Mouse (Mus musculus) stomach, postnatal 0 days (tissue): Measurements from ENCODE around the gene Deaf1. TPM values are rescaled to one million over a fixed set of nuclear protein-coding genes. Genes with fewer than 3 reads are reported as not detected.

Experiments used
- ATAC-seq: fragments of 200-750 bp; cut with Nextera tagmentation; 2 replicates; pipeline ENCODE4 v1.8.0; 2017; ENCODE audit not compliant: low FRiP score, low TSS enrichment
- DNase-seq: peaks from one replicate; pipeline ENCODE4 v3.0.0-alpha.2; 2016; ENCODE audit warnings: low spot score
- H3K27ac ChIP-seq: fragments of 300-500 bp; sonication (generic); replicated peaks from 2 replicates; pipeline ENCODE4 v1.5.1; 2014; ENCODE audit warnings: mild to moderate bottlenecking, control low read depth
- H3K27me3 ChIP-seq: fragments of 300-500 bp; sonication (generic); 2 replicates; pipeline ENCODE4 v1.6.1; 2014; ENCODE audit warnings: low read length; ENCODE audit not compliant: control insufficient read depth, insufficient read depth
- H3K36me3 ChIP-seq: fragments of 300-500 bp; sonication (generic); 2 replicates; pipeline ENCODE4 v1.6.1; 2014; ENCODE audit warnings: low read length, mixed read lengths; ENCODE audit not compliant: control insufficient read depth, insufficient read depth
- H3K4me1 ChIP-seq: fragments of 300-500 bp; sonication (generic); replicated peaks from 2 replicates; pipeline ENCODE4 v1.6.1; 2014; ENCODE audit warnings: antibody characterized with exemption; ENCODE audit not compliant: control insufficient read depth, insufficient read depth
- H3K4me2 ChIP-seq: fragments of 300-500 bp; sonication (generic); replicated peaks from 2 replicates; pipeline ENCODE4 v1.6.1; 2014; ENCODE audit warnings: low read depth, mild to moderate bottlenecking, control low read depth, moderate library complexity
- H3K4me3 ChIP-seq: fragments of 300-500 bp; sonication (generic); 2 replicates; pipeline ENCODE4 v1.5.1; 2014; ENCODE audit warnings: low read depth, low read length, control low read depth
- H3K9ac ChIP-seq: fragments of 300-500 bp; sonication (generic); 2 replicates; pipeline ENCODE4 v1.6.1; 2014; ENCODE audit warnings: mild to moderate bottlenecking, low read length, control low read depth, mixed read lengths
- H3K9me3 ChIP-seq: fragments of 300-500 bp; sonication (generic); 2 replicates; pipeline ENCODE4 v1.6.1; 2016; ENCODE audit warnings: low read length; ENCODE audit not compliant: control insufficient read depth
- CTCF ChIP-seq: IDR thresholded peaks from 2 replicates; pipeline ENCODE4 v1.5.1; 2016; ENCODE audit warnings: antibody characterized with exemption, low read depth, mild to moderate bottlenecking, moderate library complexity
- EP300 ChIP-seq: optimal IDR thresholded peaks from 2 replicates; pipeline ENCODE3; 2016; ENCODE audit warnings: antibody characterized with exemption
- WGBS: fragments of 180-500 bp; shearing (Covaris S2); extraction: QIAGEN DNeasy Blood & Tissue Kit; methylation state at CpG from one replicate; pipeline ENCODE4 v1.1.7; 2014; 5-methylcytosine and 5-hydroxymethylcytosine counted together
- polyA plus RNA-seq: library from polyadenylated mRNA; unstranded; fragments of >200 nt; fragmentation: Nextera tagmentation; extraction: Ambion mirVana; gene quantifications from 2 replicates; pipeline ENCODE4 v1.2.1, GENCODE M21; 2015

The Deaf1 gene
- polyA plus RNA-seq, 1 experiment from 2014 or later, result 37.6 TPM

DNA sequence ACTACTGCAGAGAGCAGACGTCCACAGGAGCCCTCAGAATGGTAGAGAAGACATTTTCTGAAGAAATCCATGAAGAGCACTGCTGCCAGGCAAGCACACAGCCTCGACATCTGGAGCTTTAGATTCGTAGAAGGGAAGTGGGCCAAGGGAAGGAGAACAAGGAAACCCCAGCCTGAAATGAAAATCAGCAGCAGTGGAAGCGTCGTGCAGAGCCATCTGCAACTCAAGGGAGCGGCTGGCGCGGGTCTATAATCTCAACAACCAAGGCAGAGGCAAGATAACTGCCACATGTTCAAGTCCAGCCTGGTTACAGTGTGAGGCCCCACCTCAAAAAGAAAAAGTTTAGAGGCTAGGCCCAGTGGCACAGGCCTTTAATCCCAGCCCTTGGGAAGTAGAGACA is 12.4 kb downstream of the Deaf1 start:
- Histone ChIP-seq H3K4me2 (no peak overlapping the region), H3K36me3 (peaks cover 35% of the 10 kb centered on the region), H3K27ac (no peak overlapping the region), H3K4me1 (no peaks in the 10 kb centered on the region), H3K27me3 (no peaks in the 10 kb centered on the region), H3K9me3 (no peaks in the 10 kb centered on the region), H3K4me3 (no peak overlapping the region), H3K9ac (no peak overlapping the region)
- 78% methylated on average over 8 of the region's 8 CpGs for WGBS
- ATAC-seq (no peak), DNase-seq (no peak)
- TF ChIP-seq EP300 (no peak), CTCF (no peak)

DNA sequence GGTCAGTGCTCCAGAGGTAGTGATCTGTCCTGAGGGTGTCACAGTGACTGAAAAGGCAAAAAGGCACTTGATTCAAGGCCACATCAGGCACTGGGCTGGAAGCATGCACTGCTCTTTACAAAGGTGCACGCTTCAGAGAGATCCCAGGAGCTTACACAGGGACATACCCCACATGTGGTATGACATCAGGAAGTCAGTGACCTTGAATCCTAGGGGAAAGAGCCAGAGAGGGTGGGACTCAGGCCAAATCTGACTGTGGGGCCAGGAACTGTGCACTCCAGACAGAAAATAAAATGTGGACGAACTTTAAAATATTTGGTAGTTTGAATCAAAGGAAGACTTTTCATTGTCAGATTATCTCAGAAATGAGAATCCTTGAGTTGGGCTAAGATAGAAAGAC is 13.1 kb downstream of the Deaf1 start:
- Histone ChIP-seq H3K27ac (no peak overlapping the region), H3K4me3 (no peak overlapping the region), H3K4me2 (no peak overlapping the region), H3K9me3 (no peaks in the 10 kb centered on the region), H3K36me3 (peaks cover 39% of the 10 kb centered on the region), H3K9ac (no peak overlapping the region), H3K4me1 (no peaks in the 10 kb centered on the region), H3K27me3 (no peaks in the 10 kb centered on the region)
- no peak for TF ChIP-seq EP300
- no peak for TF ChIP-seq CTCF
- WGBS, result 90% methylated on average over 2 of the region's 2 CpGs
- ATAC-seq (no peak), DNase-seq (no peak)

DNA sequence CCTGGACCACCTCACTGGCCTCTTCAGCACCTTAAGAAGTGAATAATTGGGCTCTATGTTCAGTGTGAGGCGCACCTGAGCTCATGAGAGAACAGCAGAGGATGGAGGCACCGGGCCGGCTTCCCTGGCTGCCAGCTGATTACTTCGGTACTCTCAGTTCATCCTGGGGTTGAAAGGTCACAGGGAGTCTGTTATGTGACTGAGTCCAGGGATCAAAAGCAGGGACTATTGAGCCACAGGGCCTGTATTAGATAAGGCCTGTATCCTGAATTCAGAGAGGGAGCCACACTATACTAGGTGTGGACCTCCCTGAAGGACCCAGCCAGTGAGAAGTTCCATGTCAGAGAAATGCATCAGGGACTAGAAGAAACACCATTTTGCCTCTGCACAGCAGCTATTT is 23.0 kb downstream of the Deaf1 start:
- no peaks in the 10 kb centered on the region for H3K9me3 ChIP-seq
- H3K4me1 ChIP-seq, result no peaks in the 10 kb centered on the region
- no peak for ATAC-seq
- DNase-seq, result no peak
- no peak overlapping the region for H3K4me2 ChIP-seq
- peaks cover 41% of the 10 kb centered on the region for H3K36me3 ChIP-seq
- TF ChIP-seq EP300 (no peak), CTCF (no peak)
- no peak overlapping the region for H3K27ac ChIP-seq
- 80% methylated on average over 4 of the region's 4 CpGs for WGBS
- H3K9ac ChIP-seq, result no peak overlapping the region
- no peaks in the 10 kb centered on the region for H3K27me3 ChIP-seq
- no peak overlapping the region for H3K4me3 ChIP-seq

DNA sequence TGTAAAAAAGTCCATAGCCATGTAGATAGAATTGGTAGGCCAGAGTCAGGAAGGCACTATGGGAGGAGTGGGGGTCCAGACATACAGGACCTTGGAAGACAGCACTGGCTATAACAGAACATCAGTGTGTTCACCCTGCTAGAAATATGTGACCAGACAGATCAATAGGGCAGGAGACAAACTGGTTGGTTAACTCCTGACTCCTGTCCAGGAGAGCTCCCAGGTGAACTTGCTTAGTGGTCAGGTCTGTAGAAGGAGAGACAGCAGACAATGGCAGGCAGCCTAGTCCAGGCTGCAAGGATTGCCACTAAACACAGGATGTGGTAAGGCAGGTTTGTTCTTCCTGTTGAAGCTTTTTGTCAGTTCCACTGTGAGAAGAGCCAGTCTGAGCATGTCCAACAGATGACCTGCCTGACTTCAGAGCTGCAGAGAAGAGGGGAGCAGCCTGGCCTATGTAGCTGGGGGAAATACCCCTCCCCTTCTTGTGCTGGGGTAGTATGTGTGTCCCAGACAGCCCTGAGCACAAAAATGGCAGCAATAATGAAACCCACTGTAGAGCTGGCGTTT is 24.7 kb downstream of the Deaf1 start:
- H3K9me3 ChIP-seq, result no peaks in the 10 kb centered on the region
- H3K4me3 ChIP-seq, result no peak overlapping the region
- no peaks in the 10 kb centered on the region for H3K27me3 ChIP-seq
- H3K4me1 ChIP-seq, result no peaks in the 10 kb centered on the region
- H3K27ac ChIP-seq, result no peak overlapping the region
- DNase-seq, result no peak
- no peak overlapping the region for H3K4me2 ChIP-seq
- no peak overlapping the region for H3K9ac ChIP-seq
- WGBS, result 88% methylated on average over 1 of the region's 1 CpGs
- ATAC-seq, result no peak
- peaks cover 38% of the 10 kb centered on the region for H3K36me3 ChIP-seq
- TF ChIP-seq CTCF (no peak), EP300 (no peak)

DNA sequence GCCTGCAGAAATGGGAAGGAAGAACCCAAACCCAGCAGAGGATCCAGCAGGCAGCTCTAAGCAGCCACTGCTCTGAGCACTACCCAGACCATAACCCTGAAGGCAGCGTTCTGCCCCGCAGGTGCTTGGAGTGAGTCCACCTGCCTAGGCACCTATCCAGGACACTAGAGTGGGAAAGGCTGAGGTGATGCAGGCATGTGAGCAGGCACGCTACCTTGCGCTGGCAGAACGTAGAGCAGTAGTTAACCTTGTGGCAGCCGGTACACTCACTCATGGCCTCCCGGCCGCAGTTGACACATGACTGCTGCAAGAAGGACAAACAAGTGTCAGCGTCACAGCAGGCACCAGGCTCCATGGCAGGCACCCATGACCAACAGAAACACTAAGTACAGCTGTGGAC is 26.1 kb downstream of the Deaf1 start:
- WGBS, result 96% methylated on average over 9 of the region's 9 CpGs
- no peaks in the 10 kb centered on the region for H3K4me1 ChIP-seq
- peaks cover 28% of the 10 kb centered on the region for H3K36me3 ChIP-seq
- no peak overlapping the region for H3K27ac ChIP-seq
- no peak overlapping the region for H3K4me3 ChIP-seq
- TF ChIP-seq CTCF (no peak), EP300 (no peak)
- no peaks in the 10 kb centered on the region for H3K9me3 ChIP-seq
- no peaks in the 10 kb centered on the region for H3K27me3 ChIP-seq
- H3K9ac ChIP-seq, result no peak overlapping the region
- no peak overlapping the region for H3K4me2 ChIP-seq
- ATAC-seq (no peak), DNase-seq (no peak)

DNA sequence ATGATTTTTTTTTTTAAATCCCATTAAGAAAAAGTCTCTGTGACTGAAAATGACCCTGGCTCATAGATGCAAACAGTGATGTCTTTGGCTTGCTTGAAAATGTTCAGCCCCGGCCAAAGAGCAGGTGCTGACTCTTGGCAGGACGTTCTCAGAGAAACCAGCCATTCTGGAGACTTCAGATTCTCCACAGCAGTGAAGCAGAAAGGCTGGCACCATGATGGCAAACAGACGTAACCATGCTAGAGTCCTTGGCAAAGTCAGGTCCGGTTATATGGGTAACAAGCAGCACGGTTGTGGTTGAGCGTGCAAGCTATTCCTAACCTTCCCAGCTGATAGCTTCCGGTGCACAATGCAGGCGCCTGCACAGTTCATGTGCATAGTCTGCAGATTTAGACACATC is 28.3 kb downstream of the Deaf1 start:
- DNase-seq (no peak), ATAC-seq (no peak)
- WGBS, result 92% methylated on average over 8 of the region's 8 CpGs
- TF ChIP-seq EP300, result no peak
- no peak for TF ChIP-seq CTCF
- Histone ChIP-seq H3K9me3 (no peaks in the 10 kb centered on the region), H3K4me3 (no peak overlapping the region), H3K27ac (no peak overlapping the region), H3K9ac (no peak overlapping the region), H3K4me1 (no peaks in the 10 kb centered on the region), H3K36me3 (peaks cover 19% of the 10 kb centered on the region; the same call in 1 of the 2 replicates), H3K27me3 (peaks cover 4% of the 10 kb centered on the region; the same call in 1 of the 2 replicates), H3K4me2 (no peak overlapping the region)
